In the genomic region with DNA sequence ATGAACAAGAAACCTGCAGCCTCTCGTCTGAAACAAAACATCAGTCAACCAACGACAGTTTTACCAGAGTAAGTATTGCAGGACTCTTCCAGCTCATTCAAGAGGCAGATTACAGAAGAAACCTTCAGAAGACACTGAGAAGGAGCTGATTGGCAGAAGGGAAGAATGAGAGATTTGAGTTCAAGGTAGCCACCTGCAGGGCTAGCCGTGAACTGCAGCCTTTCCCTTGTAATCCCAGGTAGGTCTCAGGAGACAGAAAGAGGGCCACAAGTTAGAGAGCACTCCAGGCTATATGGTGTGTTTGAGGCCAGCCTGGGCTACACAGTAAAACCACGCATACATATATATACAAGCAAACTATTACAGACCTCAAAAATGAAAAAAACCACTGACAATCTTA, we compare ENCODE assay signal across 10 mouse cellular contexts. TPM values are rescaled to one million over a fixed set of nuclear protein-coding genes. Genes with fewer than 3 reads are reported as not detected.
DNase-seq lines count a peak whose midpoint lies in the region; ATAC-seq and TF ChIP-seq lines count a peak whose summit lies in the region.
"Had no signal": no experiment of that assay in that cellular context is flagged by ENCODE, and none has a peak within 500 bp of the region (broad histone marks: within the 10 kb centered on the region; RNA-seq: fewer than 3 reads in every experiment).

No protein-coding gene starts in this region.

- no peak overlapping the region for H3K4me3 ChIP-seq in heart, embryonic 10.5 days
- no peak overlapping the region for H3K4me3 ChIP-seq in E14TG2a.4 (replicated peaks; ENCODE audit: low read length)
- H3K4me3 ChIP-seq in bone marrow, adult 2 months (replicated peaks; ENCODE audit: control insufficient read depth, low read depth, low read length) = no peak overlapping the region
- no peak overlapping the region for H3K4me3 ChIP-seq in limb, embryonic 14.5 days (replicated peaks; ENCODE audit: low read length)
- H3K4me3 ChIP-seq: limb, embryonic 13.5 days; stomach, embryonic 15.5 days had no signal

- WGBS in heart, embryonic 10.5 days = 78% methylated on average over 4 of the region's 4 CpGs
- WGBS in bone marrow, adult 2 months = 67% methylated on average over 4 of the region's 4 CpGs
- WGBS in limb, embryonic 14.5 days = 78% methylated on average over 4 of the region's 4 CpGs

- no peak for TF ChIP-seq POLR2A in bone marrow, adult 2 months (IDR thresholded peaks at IDR 0.05; ENCODE audit: borderline replicate concordance, control insufficient read depth, low read depth, low read length)
- no peak for TF ChIP-seq POLR2A in limb, embryonic 14.5 days (IDR thresholded peaks at IDR 0.05; ENCODE audit: borderline replicate concordance, extremely low read depth, insufficient read depth, insufficient read length)

- H3K4me1 ChIP-seq in heart, embryonic 10.5 days = no peaks in the 10 kb centered on the region
- no peaks in the 10 kb centered on the region for H3K4me1 ChIP-seq in E14TG2a.4 (replicated peaks; ENCODE audit: low read depth, low read length)
- no peaks in the 10 kb centered on the region; the same call in 1 of the 2 replicates for H3K4me1 ChIP-seq in bone marrow, adult 2 months (ENCODE audit: control insufficient read depth, insufficient read depth, low read length)
- peaks cover 8% of the 10 kb centered on the region for H3K4me1 ChIP-seq in limb, embryonic 14.5 days (ENCODE audit: control insufficient read depth, insufficient read depth, low read length)

- no peak overlapping the region for H3K9ac ChIP-seq in limb, embryonic 14.5 days (ENCODE audit: low read depth, low read length, severe bottlenecking)
- H3K9ac ChIP-seq: limb, embryonic 13.5 days; stomach, embryonic 15.5 days had no signal

- no peaks in the 10 kb centered on the region for H3K27me3 ChIP-seq in heart, embryonic 10.5 days (ENCODE audit: insufficient read depth, poor library complexity, severe bottlenecking)
- no peaks in the 10 kb centered on the region for H3K27me3 ChIP-seq in E14TG2a.4 (ENCODE audit: insufficient read depth, low read length)
- H3K27me3 ChIP-seq in limb, embryonic 14.5 days (ENCODE audit: control insufficient read depth, insufficient read depth, low read length) = no peaks in the 10 kb centered on the region
- H3K27me3 ChIP-seq: limb, embryonic 13.5 days; stomach, embryonic 15.5 days had no signal

- H3K4me2 ChIP-seq in limb, embryonic 14.5 days (replicated peaks; ENCODE audit: low read depth, low read length, severe bottlenecking) = no peak overlapping the region
- H3K4me2 ChIP-seq: limb, embryonic 13.5 days; stomach, embryonic 15.5 days had no signal

- no peak for ATAC-seq in limb, embryonic 14.5 days (ENCODE audit: low FRiP score, low read depth)
- no peak for ATAC-seq in monocyte, adult 5-6 weeks (replicated peaks; ENCODE audit: insufficient number of reproducible peaks, low FRiP score, low TSS enrichment, poor library complexity, severe bottlenecking)

- H3K36me3 ChIP-seq in heart, embryonic 10.5 days = no peaks in the 10 kb centered on the region
- H3K36me3 ChIP-seq in E14TG2a.4 (ENCODE audit: insufficient read depth, low read length) = no peaks in the 10 kb centered on the region
- no peaks in the 10 kb centered on the region for H3K36me3 ChIP-seq in limb, embryonic 14.5 days (ENCODE audit: control insufficient read depth, insufficient read depth, low read length)
- H3K36me3 ChIP-seq: limb, embryonic 13.5 days; stomach, embryonic 15.5 days had no signal

- TF ChIP-seq CTCF in E14TG2a.4 (conservative IDR thresholded peaks at IDR 0.05; ENCODE audit: low read length) = peak; percentile 70
- TF ChIP-seq CTCF in bone marrow, adult 2 months (IDR thresholded peaks at IDR 0.05; ENCODE audit: control insufficient read depth, insufficient read depth, low read length) = peak; percentile 29

- no peak overlapping the region for H3K27ac ChIP-seq in heart, embryonic 10.5 days
- H3K27ac ChIP-seq in bone marrow, adult 2 months (ENCODE audit: control insufficient read depth, insufficient read depth, low read depth, low read length, poor library complexity) = no peak overlapping the region
- H3K27ac ChIP-seq in limb, embryonic 14.5 days (replicated peaks; ENCODE audit: low read depth, low read length) = no peak overlapping the region
- H3K27ac ChIP-seq: limb, embryonic 13.5 days; stomach, embryonic 15.5 days had no signal

- peak; percentile 32 to 48 for DNase-seq in heart, postnatal 10 days
- no peak for DNase-seq in heart, embryonic 10.5 days (ENCODE audit: low spot score)
- DNase-seq in kidney, adult 9 months = peak; percentile 78
- peak; percentile 46 for DNase-seq in limb, embryonic 14.5 days (ENCODE audit: low spot score)
- peak; percentile 34 to 39 for DNase-seq in right cerebral cortex, postnatal 36 days (ENCODE audit: low spot score in 2 of 2)

- no peaks in the 10 kb centered on the region for H3K9me3 ChIP-seq in heart, embryonic 10.5 days
- peaks cover 10% of the 10 kb centered on the region for H3K9me3 ChIP-seq in E14TG2a.4 (ENCODE audit: low read length)
- H3K9me3 ChIP-seq in limb, embryonic 14.5 days (ENCODE audit: control insufficient read depth, low read length) = no peaks in the 10 kb centered on the region
- H3K9me3 ChIP-seq: stomach, embryonic 15.5 days had no signal

- intact Hi-C loops in heart, postnatal 10 days (cut with DNase I) = loop anchor here (10.0 kb wide), 1 partner anchor 197 kb away; no protein-coding TSS in a partner anchor

RNA-seq across cellular contexts. Expression of a gene that starts 49.2 kb away (rescaled TPM):
- total RNA-seq in heart, postnatal 10 days (2021) = 100 to 1,000 TPM in 1 of 2 experiments, 10 to 100 TPM in 1; 63.9 to 131 TPM
- 26.6 and 28.4 TPM in 2 replicates for polyA plus RNA-seq in heart, embryonic 10.5 days (2016; fragmentation: Nextera tagmentation; extraction: Ambion mirVana)
- polyA plus RNA-seq in bone marrow, adult 2 months (2011; ENCODE audit: insufficient read depth, insufficient read length, low replicate concordance, missing spikeins) = 1.8 and 2.2 TPM in 2 replicates
- polyA plus RNA-seq in limb, embryonic 14.5 days (2012; rRNA removed) = 17.5 and 18.1 TPM in 2 replicates
- polyA plus RNA-seq in limb, embryonic 14.5 days (2014; fragmentation: Nextera tagmentation; extraction: Ambion mirVana) = 35.0 and 38.6 TPM in 2 replicates
- 0.85 to 4.8 TPM (median 0.95 TPM) in 3 replicates for total RNA-seq in monocyte, adult 5-6 weeks (2017)
